Mouse (Mus musculus) kidney, adult 2 months (tissue): Measurements from ENCODE around the gene Crip1.
"Not testable (repeated sequence)": the region's sequence is repeated elsewhere in the genome, so short reads cannot be mapped to it uniquely, and the experiment has no call there.

ENCODE experiments used
- CTCF ChIP-seq: fragments of 200-500 bp; conservative IDR thresholded peaks from 2 replicates; pipeline ENCODE4 v1.5.1; 2011; ENCODE audit warnings: low read depth, mild to moderate bottlenecking, control low read depth, low read length, moderate library complexity, mixed read lengths; ENCODE audit not compliant: insufficient read depth, insufficient read length
- POLR2A ChIP-seq: fragments of 200-500 bp; IDR thresholded peaks from one replicate; pipeline ENCODE4 v1.6.1; 2011; ENCODE audit warnings: low read depth, low read length, control low read depth

GRCm38 (mm10) chr12:113199132-113199531 lies 53.0 kb downstream of the Crip1 start:
- not testable (repeated sequence) for TF ChIP-seq POLR2A, CTCF
